In genomic region chr7:143956575-143957295, GRCm38 (mm10) we compare ENCODE assay signal across 16 mouse cellular contexts. TPM values are rescaled to one million over a fixed set of nuclear protein-coding genes. Genes with fewer than 3 reads are reported as not detected.
A peak's percentile ranks its signal among the peaks of the same experiment; 100 is the strongest.
DNase-seq lines count a peak whose midpoint lies in the region; ATAC-seq and TF ChIP-seq lines count a peak whose summit lies in the region.
"Had no signal": no experiment of that assay in that cellular context is flagged by ENCODE, and none has a peak within 500 bp of the region (broad histone marks: within the 10 kb centered on the region; RNA-seq: fewer than 3 reads in every experiment).

No protein-coding gene starts in this region.

- TF ChIP-seq EP300 in liver, postnatal 0 days (IDR thresholded peaks at IDR 0.05; ENCODE audit: low read depth), result no peak
- no peak for TF ChIP-seq EP300 in stomach, postnatal 0 days (optimal IDR thresholded peaks at IDR 0.05)

- peak; percentile 54 to 74 for DNase-seq in lung, adult 18-20 months
- DNase-seq in lung, postnatal 10 days, result no peak
- DNase-seq in kidney, adult 8-10 months, result peak; percentile 83 to 87
- peak; percentile 61 for DNase-seq in liver, postnatal 0 days
- peak; percentile 64 for DNase-seq in stomach, postnatal 0 days (ENCODE audit: low spot score)
- no peak for DNase-seq in embryo, embryonic 11 days
- no peak for DNase-seq in forebrain, embryonic 11.5 days (ENCODE audit: low spot score)
- DNase-seq in retina, embryonic 14.5 days (ENCODE audit: low spot score), result no peak
- DNase-seq: cerebellum, adult 9-10 months; gastrocnemius, postnatal 36 days; right cerebral cortex, adult 18-20 months had no signal

- no peak for TF ChIP-seq CTCF in liver, postnatal 0 days (IDR thresholded peaks at IDR 0.05; ENCODE audit: low read depth)
- TF ChIP-seq CTCF in stomach, postnatal 0 days (IDR thresholded peaks at IDR 0.05; ENCODE audit: low read depth), result no peak

- H3K4me3 ChIP-seq in liver, postnatal 0 days (ENCODE audit: low read depth, low read length), result no peak overlapping the region
- H3K4me3 ChIP-seq in stomach, postnatal 0 days (ENCODE audit: low read depth, low read length), result no peak overlapping the region
- no peak overlapping the region for H3K4me3 ChIP-seq in forebrain, embryonic 11.5 days (ENCODE audit: low read depth, low read length)
- H3K4me3 ChIP-seq: forebrain, embryonic 15.5 days; limb, embryonic 15.5 days had no signal

- 65% methylated on average over 6 of the region's 6 CpGs for WGBS in liver, postnatal 0 days (ENCODE audit: insufficient replicate concordance)
- 60% methylated on average over 6 of the region's 6 CpGs for WGBS in stomach, postnatal 0 days
- WGBS in forebrain, embryonic 11.5 days, result 83% methylated on average over 6 of the region's 6 CpGs

- peak; percentile 78 for ATAC-seq in liver, postnatal 0 days
- ATAC-seq in stomach, postnatal 0 days (ENCODE audit: low FRiP score, low TSS enrichment), result peak; percentile 47
- no peak for ATAC-seq in forebrain, embryonic 11.5 days (replicated peaks; ENCODE audit: low FRiP score)
- ATAC-seq: forebrain, embryonic 15.5 days; hindbrain, postnatal 0 days had no signal

- H3K9ac ChIP-seq in liver, postnatal 0 days (replicated peaks), result no peak overlapping the region
- no peak overlapping the region for H3K9ac ChIP-seq in stomach, postnatal 0 days (ENCODE audit: low read length)
- H3K9ac ChIP-seq in forebrain, embryonic 11.5 days (ENCODE audit: low read length), result no peak overlapping the region
- H3K9ac ChIP-seq: forebrain, embryonic 15.5 days; limb, embryonic 15.5 days had no signal

- 0 out of 2 replicates have a peak overlapping the region, but pooled peaks have one; percentile 18 for H3K27ac ChIP-seq in liver, postnatal 0 days (ENCODE audit: low read depth)
- 0 out of 2 replicates have a peak overlapping the region, but pooled peaks have one; percentile 30 for H3K27ac ChIP-seq in stomach, postnatal 0 days (replicated peaks)
- H3K27ac ChIP-seq in forebrain, embryonic 11.5 days (ENCODE audit: low read depth, low read length), result no peak overlapping the region
- H3K27ac ChIP-seq: forebrain, embryonic 15.5 days; hindbrain, postnatal 0 days; limb, embryonic 15.5 days had no signal

- H3K36me3 ChIP-seq in liver, postnatal 0 days (replicated peaks; ENCODE audit: insufficient read depth, low read length), result no peaks in the 10 kb centered on the region
- H3K36me3 ChIP-seq in stomach, postnatal 0 days (ENCODE audit: control insufficient read depth, insufficient read depth, low read length), result no peaks in the 10 kb centered on the region
- no peaks in the 10 kb centered on the region for H3K36me3 ChIP-seq in forebrain, embryonic 11.5 days (ENCODE audit: control insufficient read depth, insufficient read depth, low read length)
- H3K36me3 ChIP-seq: forebrain, embryonic 15.5 days; G1E; limb, embryonic 15.5 days had no signal

- peaks cover 4% of the 10 kb centered on the region; the same call in 1 of the 2 replicates for H3K4me1 ChIP-seq in liver, postnatal 0 days (ENCODE audit: insufficient read depth)
- H3K4me1 ChIP-seq in stomach, postnatal 0 days (replicated peaks; ENCODE audit: control insufficient read depth, insufficient read depth), result no peaks in the 10 kb centered on the region
- no peaks in the 10 kb centered on the region for H3K4me1 ChIP-seq in forebrain, embryonic 11.5 days (replicated peaks; ENCODE audit: control insufficient read depth, insufficient read depth, low read length)
- H3K4me1 ChIP-seq: forebrain, embryonic 15.5 days had no signal

- no peaks in the 10 kb centered on the region for H3K27me3 ChIP-seq in liver, postnatal 0 days (ENCODE audit: insufficient read depth, low read length)
- H3K27me3 ChIP-seq in stomach, postnatal 0 days (ENCODE audit: control insufficient read depth, insufficient read depth, low read length), result no peaks in the 10 kb centered on the region
- no peaks in the 10 kb centered on the region for H3K27me3 ChIP-seq in forebrain, embryonic 11.5 days (ENCODE audit: control insufficient read depth, insufficient read depth, low read length)
- H3K27me3 ChIP-seq: forebrain, embryonic 15.5 days; limb, embryonic 15.5 days had no signal

- no peak overlapping the region for H3K4me2 ChIP-seq in liver, postnatal 0 days (ENCODE audit: low read depth, low read length)
- H3K4me2 ChIP-seq in stomach, postnatal 0 days (replicated peaks; ENCODE audit: low read depth), result no peak overlapping the region
- no peak overlapping the region for H3K4me2 ChIP-seq in forebrain, embryonic 11.5 days (ENCODE audit: low read depth, low read length, severe bottlenecking)
- H3K4me2 ChIP-seq: forebrain, embryonic 15.5 days; limb, embryonic 15.5 days; midbrain, embryonic 11.5 days had no signal

- H3K9me3 ChIP-seq in liver, postnatal 0 days (ENCODE audit: low read length), result no peaks in the 10 kb centered on the region
- H3K9me3 ChIP-seq in stomach, postnatal 0 days (ENCODE audit: control insufficient read depth, low read length), result no peaks in the 10 kb centered on the region
- no peaks in the 10 kb centered on the region for H3K9me3 ChIP-seq in forebrain, embryonic 11.5 days (ENCODE audit: control insufficient read depth, low read length)
- H3K9me3 ChIP-seq: forebrain, embryonic 15.5 days; G1E; limb, embryonic 15.5 days had no signal

RNA-seq across cellular contexts. Expression of gene Shank2, which starts 45.0 kb away (rescaled TPM):
- 0.58 and 0.92 TPM in 2 replicates for polyA plus RNA-seq in liver, postnatal 0 days (2015; fragmentation: Nextera tagmentation; extraction: Ambion mirVana)
- 0.68 and 0.69 TPM in 2 replicates for polyA plus RNA-seq in stomach, postnatal 0 days (2015; fragmentation: Nextera tagmentation; extraction: Ambion mirVana)
- polyA plus RNA-seq in forebrain, embryonic 11.5 days (2014; fragmentation: Nextera tagmentation; extraction: Ambion mirVana), result 2.2 TPM in 2 replicates
- polyA plus RNA-seq: G1E had no signal

Comparison
In these comparisons a context has a peak if more than half of its experiments do, and no peak if none do; other contexts are left out.
1. DNase-seq: peak in lung, adult 18-20 months (2 of 2), kidney, adult 8-10 months (2 of 2), liver, postnatal 0 days (single experiment) and stomach, postnatal 0 days (single experiment); none in lung, postnatal 10 days (single experiment), embryo, embryonic 11 days (single experiment), forebrain, embryonic 11.5 days (single experiment) and retina, embryonic 14.5 days (single experiment).